Mouse (Mus musculus): ENCODE results near the gene Ackr4.

DNA sequence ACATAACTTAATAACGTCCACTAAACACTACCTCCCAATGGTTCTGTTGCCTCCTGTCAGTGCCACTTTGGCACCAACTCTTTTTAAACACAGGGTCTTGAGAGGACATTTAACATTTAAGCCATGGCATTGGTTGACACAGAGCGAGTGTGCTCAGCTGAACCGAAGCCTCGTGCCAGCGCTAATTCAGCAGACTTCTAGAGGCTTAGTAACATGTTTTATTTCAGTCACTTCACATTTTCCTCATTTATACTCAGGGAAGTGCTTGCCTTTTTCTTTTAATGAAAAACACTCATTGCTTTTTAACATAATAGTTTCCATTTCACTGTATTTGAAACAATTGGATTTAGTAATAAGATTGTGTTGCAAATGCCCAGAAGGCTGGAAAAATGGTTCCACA lies 17.6 kb downstream of the Ackr4 start:
- TF ChIP-seq POLR2A (IDR thresholded peaks at IDR 0.05; ENCODE audit: borderline replicate concordance, extremely low read depth, insufficient read depth, insufficient read length, poor library complexity, severe bottlenecking) = no peak
- TF ChIP-seq CTCF (IDR thresholded peaks at IDR 0.05; ENCODE audit: borderline replicate concordance, extremely low read depth, insufficient read depth, insufficient read length) = no peak

All from brain, embryonic 14.5 days (tissue).